ENCODE assay signal across 8 mouse cellular contexts in genomic region chr9:57074171-57074821, GRCm38 (mm10). TPM values are rescaled to one million over a fixed set of nuclear protein-coding genes. Genes with fewer than 3 reads are reported as not detected.
DNase-seq lines count a peak whose midpoint lies in the region; ATAC-seq and TF ChIP-seq lines count a peak whose summit lies in the region.

No protein-coding gene starts in this region.

- no peak for ATAC-seq in CD4-positive, CD25-positive, alpha-beta regulatory T cell, adult 4 months
- no peak for ATAC-seq in stomach, embryonic 14.5 days (ENCODE audit: insufficient number of reproducible peaks, insufficient read depth, low FRiP score, low read depth)

- no peaks in the 10 kb centered on the region for H3K4me1 ChIP-seq in embryonic fibroblast, embryonic 13.5 days (ENCODE audit: control insufficient read depth, insufficient read depth, low read length)
- H3K4me1 ChIP-seq in midbrain, embryonic 10.5 days: peaks cover 44% of the 10 kb centered on the region
- peaks cover 14% of the 10 kb centered on the region; the same call in 1 of the 2 replicates for H3K4me1 ChIP-seq in stomach, embryonic 14.5 days (ENCODE audit: control insufficient read depth, insufficient read depth, low read length)

- peak overlapping the region; percentile 98 for H3K4me2 ChIP-seq in stomach, embryonic 14.5 days (replicated peaks; ENCODE audit: low read depth, low read length)

- peak overlapping the region; percentile 69 for H3K9ac ChIP-seq in stomach, embryonic 14.5 days (replicated peaks; ENCODE audit: low read depth, low read length)

- no peak for TF ChIP-seq CTCF in embryonic fibroblast, embryonic 13.5 days (IDR thresholded peaks at IDR 0.05; ENCODE audit: borderline replicate concordance, insufficient read depth, low read length)

- TF ChIP-seq POLR2A in embryonic fibroblast, embryonic 13.5 days (IDR thresholded peaks at IDR 0.05; ENCODE audit: low read depth, low read length): no peak

- WGBS in midbrain, embryonic 10.5 days: 5% methylated on average over 21 of the region's 21 CpGs
- WGBS in stomach, embryonic 14.5 days: 4% methylated on average over 21 of the region's 21 CpGs

- no peaks in the 10 kb centered on the region for H3K27me3 ChIP-seq in midbrain, embryonic 10.5 days (ENCODE audit: low read depth, poor library complexity, severe bottlenecking)
- no peaks in the 10 kb centered on the region for H3K27me3 ChIP-seq in stomach, embryonic 14.5 days (ENCODE audit: control insufficient read depth, insufficient read depth, low read length)

- DNase-seq in CD4-positive, CD25-positive, alpha-beta regulatory T cell, adult 2 months (ENCODE audit: low read depth, low spot score): peak; percentile 55
- peak; percentile 18 for DNase-seq in adrenal gland, postnatal 25 days
- peak; percentile 19 to 41 for DNase-seq in heart, postnatal 36 days
- peak; percentile 9 to 35 for DNase-seq in layer of hippocampus, postnatal 10 days (ENCODE audit: low spot score in 2 of 2)
- peak; percentile 37 for DNase-seq in midbrain, embryonic 10.5 days (ENCODE audit: low spot score)

- 0 out of 2 replicates have a peak, but pooled peaks cover 3% of the 10 kb centered on the region for H3K36me3 ChIP-seq in midbrain, embryonic 10.5 days
- no peaks in the 10 kb centered on the region for H3K36me3 ChIP-seq in stomach, embryonic 14.5 days (ENCODE audit: control insufficient read depth, insufficient read depth, low read length)

- H3K27ac ChIP-seq in embryonic fibroblast, embryonic 13.5 days (ENCODE audit: insufficient read depth, low read length): peak overlapping the region; percentile 80
- H3K27ac ChIP-seq in midbrain, embryonic 10.5 days (replicated peaks): peak overlapping the region; percentile 95
- H3K27ac ChIP-seq in stomach, embryonic 14.5 days (ENCODE audit: low read length): peak overlapping the region; percentile 98

- intact Hi-C loops in heart, postnatal 36 days (cut with DNase I): loop anchor here (5.0 to 10.0 kb wide), 2 partner anchors 77 to 451 kb away; partner anchors contain the start of gene Cox5a

- peak overlapping the region; percentile 81 for H3K4me3 ChIP-seq in embryonic fibroblast, embryonic 13.5 days (ENCODE audit: insufficient read depth, low read length)
- peak overlapping the region; percentile 95 for H3K4me3 ChIP-seq in midbrain, embryonic 10.5 days
- peak overlapping the region; percentile 74 for H3K4me3 ChIP-seq in stomach, embryonic 14.5 days (ENCODE audit: low read depth, low read length)

- no peaks in the 10 kb centered on the region for H3K9me3 ChIP-seq in midbrain, embryonic 10.5 days (replicated peaks)
- H3K9me3 ChIP-seq in stomach, embryonic 14.5 days (ENCODE audit: control insufficient read depth, low read depth, low read length): no peaks in the 10 kb centered on the region

RNA-seq across cellular contexts. Expression of gene Sin3a, which starts 2.5 kb away (rescaled TPM):
- polyA plus RNA-seq in CD4-positive, CD25-positive, alpha-beta regulatory T cell, adult 4 months (2017; shearing (Covaris generic)): 10 to 100 TPM; 44.7 to 47.9 TPM
- 59.6 and 73.2 TPM in 2 replicates for total RNA-seq in adrenal gland, postnatal 25 days (2021)
- polyA plus RNA-seq in embryonic fibroblast, embryonic 13.5 days (2011; ENCODE audit: insufficient read length, low read depth, missing spikeins): 34.3 and 49.7 TPM in 2 replicates
- 10 to 100 TPM; 31.6 to 40.1 TPM for total RNA-seq in heart, postnatal 36 days (2021)
- 10 to 100 TPM; 36.2 to 36.4 TPM for total RNA-seq in layer of hippocampus, postnatal 10 days (2021)
- polyA plus RNA-seq in midbrain, embryonic 10.5 days (2016; fragmentation: Nextera tagmentation; extraction: Ambion mirVana): 51.6 and 56.7 TPM in 2 replicates
- 42.7 and 46.4 TPM in 2 replicates for polyA plus RNA-seq in stomach, embryonic 14.5 days (2014; fragmentation: Nextera tagmentation; extraction: Ambion mirVana)

RNA-seq across cellular contexts. Expression of gene Man2c1, which starts 56.2 kb away (rescaled TPM):
- polyA plus RNA-seq in CD4-positive, CD25-positive, alpha-beta regulatory T cell, adult 4 months (2017; shearing (Covaris generic)): 100 to 1,000 TPM in 1 of 2 experiments, 10 to 100 TPM in 1; 41.1 to 119 TPM
- 140 and 170 TPM in 2 replicates for total RNA-seq in adrenal gland, postnatal 25 days (2021)
- polyA plus RNA-seq in embryonic fibroblast, embryonic 13.5 days (2011; ENCODE audit: insufficient read length, low read depth, missing spikeins): 81.2 and 86.1 TPM in 2 replicates
- 10 to 100 TPM; 42.5 to 44.9 TPM for total RNA-seq in heart, postnatal 36 days (2021)
- 100 to 1,000 TPM; 138 to 140 TPM for total RNA-seq in layer of hippocampus, postnatal 10 days (2021)
- 61.1 and 69.7 TPM in 2 replicates for polyA plus RNA-seq in midbrain, embryonic 10.5 days (2016; fragmentation: Nextera tagmentation; extraction: Ambion mirVana)
- 43.7 and 45.3 TPM in 2 replicates for polyA plus RNA-seq in stomach, embryonic 14.5 days (2014; fragmentation: Nextera tagmentation; extraction: Ambion mirVana)
